ENCODE assay signal across 14 mouse cellular contexts in the genomic region with DNA sequence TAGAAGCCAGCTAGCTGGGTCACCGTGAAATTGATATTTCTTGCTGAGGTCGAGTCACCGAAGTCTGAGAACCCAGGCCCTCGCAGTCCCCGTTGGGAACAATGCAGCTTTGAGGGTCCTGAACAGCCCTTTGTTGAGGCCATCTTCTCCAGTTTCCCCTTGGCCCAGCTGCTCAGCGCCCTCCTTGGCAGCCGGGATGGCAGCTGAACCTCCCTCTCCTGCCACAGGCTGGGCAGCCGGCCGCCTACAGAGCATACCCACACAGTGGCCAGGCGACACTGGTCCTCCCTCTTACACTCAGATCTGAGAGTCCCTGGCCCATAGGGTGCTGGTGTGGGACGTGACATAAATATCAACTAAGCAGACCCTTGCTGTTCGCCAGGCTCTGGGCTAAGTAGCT. TPM values are rescaled to one million over a fixed set of nuclear protein-coding genes. Genes with fewer than 3 reads are reported as not detected.
A peak's percentile ranks its signal among the peaks of the same experiment; 100 is the strongest.
DNase-seq lines count a peak whose midpoint lies in the region; ATAC-seq and TF ChIP-seq lines count a peak whose summit lies in the region.
"Had no signal": no experiment of that assay in that cellular context is flagged by ENCODE, and none has a peak within 500 bp of the region (broad histone marks: within the 10 kb centered on the region; RNA-seq: fewer than 3 reads in every experiment).

No protein-coding gene starts in this region.

- H3K27ac ChIP-seq in hindbrain, embryonic 12.5 days = peak overlapping the region; percentile 58
- H3K27ac ChIP-seq in midbrain, postnatal 0 days (ENCODE audit: low read depth, low read length) = no peak overlapping the region
- H3K27ac ChIP-seq: forebrain, embryonic 12.5 days; heart, embryonic 15.5 days had no signal

- peaks cover 7% of the 10 kb centered on the region for H3K4me1 ChIP-seq in hindbrain, embryonic 12.5 days
- H3K4me1 ChIP-seq in midbrain, postnatal 0 days (ENCODE audit: insufficient read depth, low read length) = no peaks in the 10 kb centered on the region

- TF ChIP-seq CTCF in midbrain, postnatal 0 days (IDR thresholded peaks at IDR 0.05) = no peak

- H3K9ac ChIP-seq in hindbrain, embryonic 12.5 days = no peak overlapping the region
- no peak overlapping the region for H3K9ac ChIP-seq in midbrain, postnatal 0 days (replicated peaks; ENCODE audit: low read length, poor library complexity, severe bottlenecking)
- H3K9ac ChIP-seq: forebrain, embryonic 12.5 days; heart, embryonic 15.5 days had no signal

- ATAC-seq in cerebellum, adult (ENCODE audit: insufficient number of reproducible peaks, low FRiP score, low TSS enrichment) = no peak
- peak; percentile 49; the same call in 1 of the 2 replicates for ATAC-seq in hindbrain, embryonic 12.5 days (ENCODE audit: low FRiP score)
- peak; percentile 68 for ATAC-seq in midbrain, postnatal 0 days (ENCODE audit: low FRiP score)

- peak; percentile 26 for DNase-seq in cerebellum, adult 11-12 months
- peak; percentile 68 for DNase-seq in layer of hippocampus, adult 9-11 months
- no peak for DNase-seq in layer of hippocampus, adult 9-10 months (ENCODE audit: low spot score)
- peak; percentile 73 for DNase-seq in midbrain, postnatal 0 days (ENCODE audit: low spot score)
- DNase-seq in spleen, postnatal 10 days (ENCODE audit: low spot score in 2 of 2) = no peak
- no peak for DNase-seq in urinary bladder, postnatal 36 days (ENCODE audit: low spot score in 2 of 2)
- DNase-seq: kidney, adult 2 months; spleen, adult 18-20 months had no signal

- H3K9me3 ChIP-seq in hindbrain, embryonic 12.5 days (replicated peaks) = no peaks in the 10 kb centered on the region
- no peaks in the 10 kb centered on the region for H3K9me3 ChIP-seq in midbrain, postnatal 0 days (ENCODE audit: low read length)
- H3K9me3 ChIP-seq: forebrain, embryonic 12.5 days; G1E; heart, embryonic 15.5 days had no signal

- H3K4me2 ChIP-seq in hindbrain, embryonic 12.5 days (replicated peaks) = no peak overlapping the region
- no peak overlapping the region for H3K4me2 ChIP-seq in midbrain, postnatal 0 days (ENCODE audit: low read depth, low read length, poor library complexity, severe bottlenecking)
- H3K4me2 ChIP-seq: forebrain, embryonic 12.5 days; heart, embryonic 15.5 days had no signal

- no peak overlapping the region for H3K4me3 ChIP-seq in hindbrain, embryonic 12.5 days
- H3K4me3 ChIP-seq in midbrain, postnatal 0 days (ENCODE audit: low read depth, low read length) = no peak overlapping the region
- H3K4me3 ChIP-seq: forebrain, embryonic 12.5 days; heart, embryonic 15.5 days had no signal

- WGBS in hindbrain, embryonic 12.5 days = 43% methylated on average over 12 of the region's 12 CpGs
- WGBS in midbrain, postnatal 0 days = 40% methylated on average over 12 of the region's 12 CpGs

- H3K27me3 ChIP-seq in hindbrain, embryonic 12.5 days = no peaks in the 10 kb centered on the region
- no peaks in the 10 kb centered on the region for H3K27me3 ChIP-seq in midbrain, postnatal 0 days (ENCODE audit: insufficient read depth, low read length)
- H3K27me3 ChIP-seq: forebrain, embryonic 12.5 days; heart, embryonic 15.5 days had no signal

- H3K36me3 ChIP-seq in hindbrain, embryonic 12.5 days = peaks cover 25% of the 10 kb centered on the region
- peaks cover 9% of the 10 kb centered on the region for H3K36me3 ChIP-seq in midbrain, postnatal 0 days (ENCODE audit: insufficient read depth, low read length)

RNA-seq across cellular contexts. Expression of gene Nfkbib, which starts 6.9 kb away (rescaled TPM):
- polyA plus RNA-seq in hindbrain, embryonic 12.5 days (2016; fragmentation: Nextera tagmentation; extraction: Ambion mirVana) = 39.8 and 43.0 TPM in 2 replicates
- 18.3 and 19.7 TPM in 2 replicates for total RNA-seq in midbrain, postnatal 0 days (2014; rRNA removed)
- 58.5 and 65.3 TPM in 2 replicates for polyA plus RNA-seq in midbrain, postnatal 0 days (2015; fragmentation: Nextera tagmentation; extraction: Ambion mirVana)

RNA-seq across cellular contexts. Expression of gene Sirt2, which starts 7.6 kb away (rescaled TPM):
- 90.1 and 90.4 TPM in 2 replicates for polyA plus RNA-seq in hindbrain, embryonic 12.5 days (2016; fragmentation: Nextera tagmentation; extraction: Ambion mirVana)
- 64.8 and 85.9 TPM in 2 replicates for total RNA-seq in midbrain, postnatal 0 days (2014; rRNA removed)
- polyA plus RNA-seq in midbrain, postnatal 0 days (2015; fragmentation: Nextera tagmentation; extraction: Ambion mirVana) = 111 and 120 TPM in 2 replicates

RNA-seq across cellular contexts. Expression of gene Rinl, which starts 14.6 kb away (rescaled TPM):
- 2.2 and 2.7 TPM in 2 replicates for polyA plus RNA-seq in hindbrain, embryonic 12.5 days (2016; fragmentation: Nextera tagmentation; extraction: Ambion mirVana)
- 0.80 and 1.0 TPM in 2 replicates for total RNA-seq in midbrain, postnatal 0 days (2014; rRNA removed)
- polyA plus RNA-seq in midbrain, postnatal 0 days (2015; fragmentation: Nextera tagmentation; extraction: Ambion mirVana) = 1.9 TPM in 2 replicates

RNA-seq across cellular contexts. Expression of gene Ccer2, which starts 18.2 kb away (rescaled TPM):
- 3.2 and 4.0 TPM in 2 replicates for polyA plus RNA-seq in hindbrain, embryonic 12.5 days (2016; fragmentation: Nextera tagmentation; extraction: Ambion mirVana)
- total RNA-seq in midbrain, postnatal 0 days (2014; rRNA removed) = not detected in 2 replicates
- polyA plus RNA-seq in midbrain, postnatal 0 days (2015; fragmentation: Nextera tagmentation; extraction: Ambion mirVana) = 1.4 and 1.8 TPM in 2 replicates
- total RNA-seq: G1E had no signal
- polyA plus RNA-seq: forebrain, embryonic 12.5 days; G1E; heart, embryonic 15.5 days; kidney, adult 2 months; lung, embryonic 16.5 days had no signal

RNA-seq across cellular contexts. Expression of gene Sars2, which starts 32.4 kb away (rescaled TPM):
- 25.7 and 28.0 TPM in 2 replicates for polyA plus RNA-seq in hindbrain, embryonic 12.5 days (2016; fragmentation: Nextera tagmentation; extraction: Ambion mirVana)
- 17.8 and 18.6 TPM in 2 replicates for total RNA-seq in midbrain, postnatal 0 days (2014; rRNA removed)
- 16.2 and 19.3 TPM in 2 replicates for polyA plus RNA-seq in midbrain, postnatal 0 days (2015; fragmentation: Nextera tagmentation; extraction: Ambion mirVana)

Comparison
In these comparisons a context has a peak if more than half of its experiments do, and no peak if none do; other contexts are left out.
1. DNase-seq: peak in cerebellum, adult 11-12 months (single experiment), layer of hippocampus, adult 9-11 months (single experiment) and midbrain, postnatal 0 days (single experiment); none in layer of hippocampus, adult 9-10 months (single experiment), spleen, postnatal 10 days (0 of 2) and urinary bladder, postnatal 36 days (0 of 2).